Comparison of ENCODE assay signal across 8 mouse cellular contexts in the genomic region with DNA sequence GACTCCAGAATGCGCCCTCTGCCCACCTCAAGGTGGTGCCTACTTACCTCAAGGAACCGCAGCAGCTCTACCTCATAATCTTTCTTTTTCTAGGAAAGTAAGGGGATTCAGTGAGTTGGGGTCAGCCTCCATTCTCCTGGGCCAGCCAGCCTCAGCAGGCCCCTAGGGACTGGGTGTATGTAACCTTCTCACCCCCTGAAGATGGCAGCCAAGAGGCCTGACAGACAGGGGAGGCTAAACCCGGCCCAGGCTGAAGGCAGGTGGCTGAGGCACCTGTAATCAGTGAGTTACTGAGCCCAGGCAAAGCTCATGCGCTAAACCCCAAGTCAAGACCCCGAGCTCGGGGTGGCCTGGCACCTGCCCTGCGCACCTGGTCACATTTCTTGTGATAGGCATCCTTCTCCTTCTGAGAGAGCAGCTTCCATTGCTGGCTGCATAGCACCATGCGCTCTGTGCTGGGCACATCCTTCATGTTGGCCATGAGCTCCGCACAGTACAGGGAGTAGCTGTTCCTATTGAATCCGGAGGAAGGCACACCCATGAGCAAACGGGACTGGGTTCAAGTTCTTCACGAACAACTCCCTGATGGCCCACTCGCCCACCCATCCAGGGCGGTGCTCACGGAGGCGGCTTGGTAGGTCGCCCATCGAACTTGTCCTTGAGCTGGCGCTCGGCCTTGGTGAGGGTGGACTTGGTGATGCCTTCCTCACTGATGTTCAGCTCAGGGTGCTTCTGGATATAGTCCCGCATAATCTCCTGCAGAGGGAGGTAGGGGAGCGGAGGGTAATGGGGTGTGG. TPM values are rescaled to one million over a fixed set of nuclear protein-coding genes. Genes with fewer than 3 reads are reported as not detected.
DNase-seq lines count a peak whose midpoint lies in the region; ATAC-seq lines count a peak whose summit lies in the region.

No protein-coding gene starts in this region.

- H3K4me2 ChIP-seq in lung, embryonic 15.5 days = peak overlapping the region; percentile 68
- H3K4me2 ChIP-seq in stomach, embryonic 14.5 days (replicated peaks; ENCODE audit: low read depth, low read length) = peak overlapping the region; percentile 58

- peak; percentile 68 for DNase-seq in adrenal gland, adult 2 months
- DNase-seq in adrenal gland, adult 8-10 months = no peak
- no peak for DNase-seq in lung, postnatal 25 days (ENCODE audit: low spot score)
- DNase-seq in limb, embryonic 10.5 days (ENCODE audit: low spot score) = no peak
- no peak for DNase-seq in ovary, postnatal 36 days (ENCODE audit: low spot score)
- no peak for DNase-seq in layer of hippocampus, adult 8-10 months (ENCODE audit: low spot score in 2 of 2)

- H3K36me3 ChIP-seq in lung, embryonic 15.5 days = peaks cover 66% of the 10 kb centered on the region
- peaks cover 100% of the 10 kb centered on the region for H3K36me3 ChIP-seq in limb, embryonic 10.5 days
- peaks cover 64% of the 10 kb centered on the region for H3K36me3 ChIP-seq in stomach, embryonic 14.5 days (ENCODE audit: control insufficient read depth, insufficient read depth, low read length)

- H3K27ac ChIP-seq in lung, embryonic 15.5 days = peak overlapping the region; percentile 68; the same call in 1 of the 2 replicates
- peak overlapping the region; percentile 72; the same call in 1 of the 2 replicates for H3K27ac ChIP-seq in limb, embryonic 10.5 days
- peak overlapping the region; percentile 34; the same call in 1 of the 2 replicates for H3K27ac ChIP-seq in stomach, embryonic 14.5 days (ENCODE audit: low read length)

- 81% methylated on average over 22 of the region's 22 CpGs for WGBS in lung, embryonic 15.5 days
- 87% methylated on average over 22 of the region's 22 CpGs for WGBS in limb, embryonic 10.5 days
- WGBS in stomach, embryonic 14.5 days = 88% methylated on average over 22 of the region's 22 CpGs

- H3K4me1 ChIP-seq in lung, embryonic 15.5 days = peaks cover 25% of the 10 kb centered on the region
- peaks cover 39% of the 10 kb centered on the region for H3K4me1 ChIP-seq in limb, embryonic 10.5 days
- H3K4me1 ChIP-seq in stomach, embryonic 14.5 days (ENCODE audit: control insufficient read depth, insufficient read depth, low read length) = peaks cover 17% of the 10 kb centered on the region

- no peaks in the 10 kb centered on the region for H3K9me3 ChIP-seq in lung, embryonic 15.5 days
- no peaks in the 10 kb centered on the region for H3K9me3 ChIP-seq in limb, embryonic 10.5 days (replicated peaks)
- no peaks in the 10 kb centered on the region for H3K9me3 ChIP-seq in stomach, embryonic 14.5 days (ENCODE audit: control insufficient read depth, low read depth, low read length)

- H3K27me3 ChIP-seq in lung, embryonic 15.5 days = no peaks in the 10 kb centered on the region
- no peaks in the 10 kb centered on the region for H3K27me3 ChIP-seq in limb, embryonic 10.5 days (ENCODE audit: low read depth, poor library complexity, severe bottlenecking)
- no peaks in the 10 kb centered on the region for H3K27me3 ChIP-seq in stomach, embryonic 14.5 days (ENCODE audit: control insufficient read depth, insufficient read depth, low read length)

- H3K9ac ChIP-seq in lung, embryonic 15.5 days = 0 out of 2 replicates have a peak overlapping the region, but pooled peaks have one; percentile 4
- H3K9ac ChIP-seq in stomach, embryonic 14.5 days (replicated peaks; ENCODE audit: low read depth, low read length) = 0 out of 2 replicates have a peak overlapping the region, but pooled peaks have one; percentile 10

- H3K4me3 ChIP-seq in lung, embryonic 15.5 days = peak overlapping the region; percentile 41
- H3K4me3 ChIP-seq in limb, embryonic 10.5 days = peak overlapping the region; percentile 47
- peak overlapping the region; percentile 29; the same call in 1 of the 2 replicates for H3K4me3 ChIP-seq in stomach, embryonic 14.5 days (ENCODE audit: low read depth, low read length)

- ATAC-seq in lung, embryonic 15.5 days (ENCODE audit: borderline replicate concordance, extremely low read depth, low FRiP score, low TSS enrichment) = no peak
- ATAC-seq in stomach, embryonic 14.5 days (ENCODE audit: insufficient number of reproducible peaks, insufficient read depth, low FRiP score, low read depth) = no peak

RNA-seq across cellular contexts. Expression of a gene that starts 9.5 kb away (rescaled TPM):
- 100 to 1,000 TPM in 1 of 2 experiments, 10 to 100 TPM in 1; 95.9 to 110 TPM for total RNA-seq in adrenal gland, adult 2 months (2021)
- polyA plus RNA-seq in adrenal gland, adult 2 months (2012; rRNA removed) = 24.2 and 25.4 TPM in 2 replicates
- 100 to 1,000 TPM in 1 of 4 experiments, 10 to 100 TPM in 3; 87.3 to 115 (median 94.5) TPM for total RNA-seq in adrenal gland, adult 8-10 months (2022)
- polyA plus RNA-seq in lung, embryonic 15.5 days (2015; fragmentation: Nextera tagmentation; extraction: Ambion mirVana) = 83.5 and 86.1 TPM in 2 replicates
- polyA plus RNA-seq in limb, embryonic 10.5 days (2016; fragmentation: Nextera tagmentation; extraction: Ambion mirVana) = 102 and 108 TPM in 2 replicates
- 77.3 and 87.2 TPM in 2 replicates for polyA plus RNA-seq in stomach, embryonic 14.5 days (2014; fragmentation: Nextera tagmentation; extraction: Ambion mirVana)
- 100 to 1,000 TPM; 106 to 122 (median 120) TPM for total RNA-seq in layer of hippocampus, adult 8-10 months (2022)

RNA-seq across cellular contexts. Expression of a gene that starts 13.6 kb away (rescaled TPM):
- total RNA-seq in adrenal gland, adult 2 months (2021) = 10 to 100 TPM; 44.2 to 45.1 TPM
- 43.2 and 46.5 TPM in 2 replicates for polyA plus RNA-seq in adrenal gland, adult 2 months (2012; rRNA removed)
- total RNA-seq in adrenal gland, adult 8-10 months (2022) = 10 to 100 TPM; 51.0 to 53.8 (median 52.3) TPM
- 13.3 and 13.6 TPM in 2 replicates for polyA plus RNA-seq in lung, embryonic 15.5 days (2015; fragmentation: Nextera tagmentation; extraction: Ambion mirVana)
- 16.6 and 20.1 TPM in 2 replicates for polyA plus RNA-seq in limb, embryonic 10.5 days (2016; fragmentation: Nextera tagmentation; extraction: Ambion mirVana)
- polyA plus RNA-seq in stomach, embryonic 14.5 days (2014; fragmentation: Nextera tagmentation; extraction: Ambion mirVana) = 18.7 and 19.0 TPM in 2 replicates
- total RNA-seq in layer of hippocampus, adult 8-10 months (2022) = 100 to 1,000 TPM; 153 to 169 (median 157) TPM

RNA-seq across cellular contexts. Expression of a gene that starts 25.3 kb away (rescaled TPM):
- 10 to 100 TPM; 57.2 to 59.4 TPM for total RNA-seq in adrenal gland, adult 2 months (2021)
- polyA plus RNA-seq in adrenal gland, adult 2 months (2012; rRNA removed) = 55.8 and 58.9 TPM in 2 replicates
- total RNA-seq in adrenal gland, adult 8-10 months (2022) = 10 to 100 TPM; 59.6 to 67.4 (median 63.3) TPM
- polyA plus RNA-seq in lung, embryonic 15.5 days (2015; fragmentation: Nextera tagmentation; extraction: Ambion mirVana) = 48.7 and 51.4 TPM in 2 replicates
- 37.3 and 44.0 TPM in 2 replicates for polyA plus RNA-seq in limb, embryonic 10.5 days (2016; fragmentation: Nextera tagmentation; extraction: Ambion mirVana)
- 53.0 and 55.0 TPM in 2 replicates for polyA plus RNA-seq in stomach, embryonic 14.5 days (2014; fragmentation: Nextera tagmentation; extraction: Ambion mirVana)
- total RNA-seq in layer of hippocampus, adult 8-10 months (2022) = 10 to 100 TPM; 61.4 to 72.0 (median 67.7) TPM

RNA-seq across cellular contexts. Expression of a gene that starts 41.5 kb away (rescaled TPM):
- total RNA-seq in adrenal gland, adult 2 months (2021) = under 1 TPM; 0.12 to 0.45 TPM
- polyA plus RNA-seq in adrenal gland, adult 2 months (2012; rRNA removed) = 0.75 and 0.95 TPM in 2 replicates
- total RNA-seq in adrenal gland, adult 8-10 months (2022) = 1 to 10 TPM in 2 of 4 experiments, under 1 TPM in 2; 0.20 to 1.2 (median 0.78) TPM
- 0.09 and 0.10 TPM in 2 replicates for polyA plus RNA-seq in lung, embryonic 15.5 days (2015; fragmentation: Nextera tagmentation; extraction: Ambion mirVana)
- 0.06 and 0.08 TPM in 2 replicates for polyA plus RNA-seq in limb, embryonic 10.5 days (2016; fragmentation: Nextera tagmentation; extraction: Ambion mirVana)
- polyA plus RNA-seq in stomach, embryonic 14.5 days (2014; fragmentation: Nextera tagmentation; extraction: Ambion mirVana) = not detected in 2 replicates
- total RNA-seq in layer of hippocampus, adult 8-10 months (2022) = 1 to 10 TPM; 2.1 to 2.4 (median 2.2) TPM

RNA-seq across cellular contexts. Expression of a gene that starts 56.0 kb away (rescaled TPM):
- under 1 TPM; 0.35 to 0.49 TPM for total RNA-seq in adrenal gland, adult 2 months (2021)
- 0.02 TPM in 1 of 2 replicates, not detected in the other for polyA plus RNA-seq in adrenal gland, adult 2 months (2012; rRNA removed)
- total RNA-seq in adrenal gland, adult 8-10 months (2022) = under 1 TPM; 0.06 to 0.70 (median 0.31) TPM
- polyA plus RNA-seq in lung, embryonic 15.5 days (2015; fragmentation: Nextera tagmentation; extraction: Ambion mirVana) = 10.1 and 14.0 TPM in 2 replicates
- 34.5 and 37.2 TPM in 2 replicates for polyA plus RNA-seq in limb, embryonic 10.5 days (2016; fragmentation: Nextera tagmentation; extraction: Ambion mirVana)
- 4.2 and 4.6 TPM in 2 replicates for polyA plus RNA-seq in stomach, embryonic 14.5 days (2014; fragmentation: Nextera tagmentation; extraction: Ambion mirVana)
- under 1 TPM in 2 of 4 experiments, not detected in 2; 0.10 to 0.11 TPM for total RNA-seq in layer of hippocampus, adult 8-10 months (2022)
